Mouse (Mus musculus) heart, adult 8-10 months (tissue): ENCODE data around the gene Tet3. TPM values are rescaled to one million over a fixed set of nuclear protein-coding genes. Genes with fewer than 3 reads are reported as not detected.
"Not testable (repeated sequence)": the region's sequence is repeated elsewhere in the genome, so short reads cannot be mapped to it uniquely, and the experiment has no call there.

Source experiments
- DNase-seq: peaks from one replicate; pipeline ENCODE4 v3.0.0; 2022; ENCODE audit warnings: low spot score
- total RNA-seq, 4 experiments: library from RNA; stranded (reverse); gene quantifications; 2 replicates each; pipeline ENCODE4 v1.2.4; 2022

Gene Tet3
- total RNA-seq, 4 experiments from 2014 or later = 15.5 to 19.8 (median 17.2) TPM

GRCm38 (mm10) chr6:83381510-83382491 is 77.1 kb downstream of the Tet3 start:
- peak; percentile 49 for DNase-seq

GRCm38 (mm10) chr6:83373704-83374300 is 85.1 kb downstream of the Tet3 start:
- DNase-seq = peak; percentile 24

GRCm38 (mm10) chr6:83371350-83371749 is 87.5 kb downstream of the Tet3 start:
- DNase-seq = no peak

GRCm38 (mm10) chr6:83370316-83370965 is 88.4 kb downstream of the Tet3 start:
- DNase-seq = no peak

- DNase-seq = no peak
Observed at GRCm38 (mm10) chr6:83363075-83363474, 95.8 kb downstream of the Tet3 start.

- no peak for DNase-seq
Observed at GRCm38 (mm10) chr6:83361523-83362248, 97.2 kb downstream of the Tet3 start.

GRCm38 (mm10) chr6:83357436-83357835 is 101.4 kb downstream of the Tet3 start:
- DNase-seq = no peak

GRCm38 (mm10) chr6:83356569-83357138 is 102.2 kb downstream of the Tet3 start:
- DNase-seq = peak; percentile 83

- DNase-seq = no peak
Observed at GRCm38 (mm10) chr6:83354856-83355781, 103.8 kb downstream of the Tet3 start.

GRCm38 (mm10) chr6:83352666-83353410 is 106.0 kb downstream of the Tet3 start:
- no peak for DNase-seq

GRCm38 (mm10) chr6:83351490-83352160 is 107.3 kb downstream of the Tet3 start:
- DNase-seq = no peak

GRCm38 (mm10) chr6:83350851-83351405 is 108.0 kb downstream of the Tet3 start:
- no peak for DNase-seq

GRCm38 (mm10) chr6:83350172-83350571 is 108.7 kb downstream of the Tet3 start:
- DNase-seq = no peak

- DNase-seq = peak; percentile 87
Observed at GRCm38 (mm10) chr6:83349274-83349958, 109.5 kb downstream of the Tet3 start.

- DNase-seq = no peak
Observed at GRCm38 (mm10) chr6:83348873-83349272, 110.0 kb downstream of the Tet3 start, which contains the start of gene Bola3. Gene Bola3 (plus strand): TSS chr6:83349147.

- no peak for DNase-seq
Observed at GRCm38 (mm10) chr6:83347916-83348315, 111.0 kb downstream of the Tet3 start.

GRCm38 (mm10) chr6:83345285-83345684 is 113.6 kb downstream of the Tet3 start:
- DNase-seq = not testable (repeated sequence)

- DNase-seq = no peak
Observed at GRCm38 (mm10) chr6:83342957-83343356, 115.9 kb downstream of the Tet3 start.
